Mouse (Mus musculus) hindbrain, embryonic 11.5 days (tissue): ENCODE data around the gene Chn2. TPM values are rescaled to one million over a fixed set of nuclear protein-coding genes. Genes with fewer than 3 reads are reported as not detected.
A peak's percentile ranks its signal among the peaks of the same experiment; 100 is the strongest.

ENCODE experiments used
- ATAC-seq: fragments of 200-750 bp; cut with Nextera tagmentation; 2 replicates; pipeline ENCODE4 v1.8.0; 2017; ENCODE audit warnings: mild to moderate bottlenecking, moderate TSS enrichment, moderate library complexity; ENCODE audit not compliant: low FRiP score
- DNase-seq: peaks from one replicate; pipeline ENCODE4 v3.0.0-alpha.2; 2015; ENCODE audit warnings: low spot score
- H3K27ac ChIP-seq: fragments of 300-500 bp; sonication (generic); 2 replicates; pipeline ENCODE4 v1.5.1; 2014; ENCODE audit warnings: mild to moderate bottlenecking, low read depth, low read length
- H3K27me3 ChIP-seq: fragments of 300-500 bp; sonication (generic); 2 replicates; pipeline ENCODE4 v1.6.1; 2014; ENCODE audit warnings: mild to moderate bottlenecking, low read length, moderate library complexity, mixed read lengths; ENCODE audit not compliant: control insufficient read depth, insufficient read depth
- H3K36me3 ChIP-seq: fragments of 300-500 bp; sonication (generic); 2 replicates; pipeline ENCODE4 v1.6.1; 2014; ENCODE audit warnings: mild to moderate bottlenecking, low read length, moderate library complexity, mixed read lengths; ENCODE audit not compliant: control insufficient read depth, insufficient read depth
- H3K4me1 ChIP-seq: fragments of 300-500 bp; sonication (generic); replicated peaks from 2 replicates; pipeline ENCODE4 v1.6.1; 2014; ENCODE audit warnings: low read length, mixed read lengths; ENCODE audit not compliant: control insufficient read depth, insufficient read depth
- H3K4me2 ChIP-seq: fragments of 300-500 bp; sonication (generic); replicated peaks from 2 replicates; pipeline ENCODE4 v1.6.1; 2014; ENCODE audit warnings: mild to moderate bottlenecking, low read depth, low read length
- H3K4me3 ChIP-seq: fragments of 300-500 bp; sonication (generic); 2 replicates; pipeline ENCODE4 v1.5.1; 2014; ENCODE audit warnings: low read depth, low read length
- H3K9ac ChIP-seq: fragments of 300-500 bp; sonication (generic); 2 replicates; pipeline ENCODE4 v1.6.1; 2014; ENCODE audit warnings: low read depth, low read length
- H3K9me3 ChIP-seq: fragments of 300-500 bp; sonication (generic); 2 replicates; pipeline ENCODE4 v1.6.1; 2016; ENCODE audit warnings: low read length; ENCODE audit not compliant: control insufficient read depth
- WGBS: fragments of 180-500 bp; shearing (Covaris S2); extraction: QIAGEN DNeasy Blood & Tissue Kit; methylation state at CpG from one replicate; pipeline ENCODE4 v1.1.7; 2014; 5-methylcytosine and 5-hydroxymethylcytosine counted together
- polyA plus RNA-seq: library from polyadenylated mRNA; unstranded; fragments of >200 nt; fragmentation: Nextera tagmentation; extraction: Ambion mirVana; gene quantifications from 2 replicates; pipeline ENCODE4 v1.2.1, GENCODE M21; 2014

Gene Chn2
- polyA plus RNA-seq, 1 experiment from 2014 or later, result 14.4 TPM

DNA sequence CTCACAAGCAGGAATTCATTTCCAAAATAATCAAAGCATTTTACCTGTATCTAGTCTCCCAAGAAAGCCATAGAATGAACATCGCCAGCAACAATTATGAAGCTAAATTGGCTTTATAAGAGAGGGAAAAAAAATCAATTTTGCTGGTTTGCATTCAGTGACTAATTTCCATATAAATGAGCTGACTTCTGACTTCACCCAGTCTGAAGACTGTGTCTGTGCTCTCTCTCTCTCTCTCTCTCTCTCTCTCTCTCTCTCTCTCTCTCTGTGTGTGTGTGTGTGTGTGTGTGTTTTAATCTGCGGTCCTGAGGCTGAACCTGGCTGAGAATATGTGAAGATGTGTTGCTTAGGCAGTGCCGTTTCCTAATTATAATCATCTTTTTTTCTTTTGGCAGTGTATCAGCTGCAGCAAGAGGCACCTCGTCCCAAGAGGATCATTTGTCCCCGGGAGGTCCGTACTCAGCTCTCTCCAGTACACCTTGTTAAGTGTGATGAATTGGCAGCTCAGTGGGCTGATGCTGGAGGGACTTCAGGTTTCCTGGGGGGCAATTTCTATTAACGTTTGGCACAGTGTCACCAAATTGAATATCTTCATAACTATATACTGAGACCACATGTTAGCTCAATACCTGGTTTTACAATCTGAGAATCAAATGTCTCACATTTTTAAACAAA, 154.4 kb downstream of the Chn2 start:
- no peaks in the 10 kb centered on the region for H3K36me3 ChIP-seq
- 57% methylated on average over 7 of the region's 7 CpGs for WGBS
- ATAC-seq (0 out of 2 replicates have a peak, but pooled peaks have one; percentile 54), DNase-seq (no peak)
- H3K4me2 ChIP-seq, result no peak overlapping the region
- H3K9ac ChIP-seq, result no peak overlapping the region
- H3K4me1 ChIP-seq, result no peaks in the 10 kb centered on the region
- no peak overlapping the region for H3K27ac ChIP-seq
- no peak overlapping the region for H3K4me3 ChIP-seq
- no peaks in the 10 kb centered on the region for H3K27me3 ChIP-seq
- no peaks in the 10 kb centered on the region for H3K9me3 ChIP-seq

DNA sequence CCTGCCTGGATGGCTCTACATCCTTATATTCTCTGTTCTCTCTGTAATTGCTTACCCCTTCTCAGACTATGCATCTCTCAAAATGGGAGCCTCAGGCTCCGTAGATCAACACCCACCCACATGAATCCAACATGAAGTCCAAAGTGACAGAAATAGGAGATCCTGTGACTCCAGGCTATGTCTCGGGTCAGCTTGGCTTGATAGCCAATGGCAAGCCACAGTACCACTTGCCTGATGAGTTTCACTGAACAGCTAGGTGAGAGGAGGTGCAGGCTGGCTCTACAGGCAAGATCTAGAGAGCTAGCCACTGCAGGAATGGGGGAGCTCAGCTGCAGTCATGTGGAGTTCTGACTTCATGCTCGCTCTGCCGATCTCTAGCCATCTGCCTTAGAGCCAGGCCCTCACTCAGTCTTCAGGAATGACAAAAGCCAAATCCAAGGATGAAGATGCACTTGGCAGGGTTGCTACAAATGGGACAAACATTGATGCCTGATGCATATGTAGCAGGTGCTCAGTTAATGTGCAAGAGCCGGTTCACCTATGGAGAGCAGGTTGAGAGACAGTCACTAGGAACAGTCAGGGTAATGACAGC, 158.6 kb downstream of the Chn2 start:
- DNase-seq, result no peak
- no peak overlapping the region for H3K27ac ChIP-seq
- H3K4me1 ChIP-seq, result no peaks in the 10 kb centered on the region
- H3K36me3 ChIP-seq, result no peaks in the 10 kb centered on the region
- H3K9ac ChIP-seq, result no peak overlapping the region
- no peak for ATAC-seq
- 95% methylated on average over 5 of the region's 5 CpGs for WGBS
- no peak overlapping the region for H3K4me2 ChIP-seq
- no peaks in the 10 kb centered on the region for H3K9me3 ChIP-seq
- H3K27me3 ChIP-seq, result no peaks in the 10 kb centered on the region
- no peak overlapping the region for H3K4me3 ChIP-seq

GRCm38 (mm10) chr6:54199516-54199915, 160.2 kb downstream of the Chn2 start:
- H3K4me1 ChIP-seq, result no peaks in the 10 kb centered on the region
- WGBS, result 52% methylated on average over 4 of the region's 4 CpGs
- H3K36me3 ChIP-seq, result no peaks in the 10 kb centered on the region
- no peak overlapping the region for H3K4me2 ChIP-seq
- no peak for DNase-seq
- H3K27me3 ChIP-seq, result no peaks in the 10 kb centered on the region
- H3K9ac ChIP-seq, result no peak overlapping the region
- ATAC-seq, result no peak
- no peaks in the 10 kb centered on the region for H3K9me3 ChIP-seq
- H3K4me3 ChIP-seq, result no peak overlapping the region
- H3K27ac ChIP-seq, result no peak overlapping the region

- no peak overlapping the region for H3K4me3 ChIP-seq
- no peaks in the 10 kb centered on the region for H3K9me3 ChIP-seq
- no peak overlapping the region for H3K27ac ChIP-seq
- H3K4me1 ChIP-seq, result no peaks in the 10 kb centered on the region
- DNase-seq (no peak), ATAC-seq (no peak)
- WGBS, result 64% methylated on average over 11 of the region's 11 CpGs
- no peak overlapping the region for H3K4me2 ChIP-seq
- no peaks in the 10 kb centered on the region for H3K36me3 ChIP-seq
- H3K9ac ChIP-seq, result no peak overlapping the region
- H3K27me3 ChIP-seq, result no peaks in the 10 kb centered on the region
Measured at GRCm38 (mm10) chr6:54200031-54200722, 160.8 kb downstream of the Chn2 start.

GRCm38 (mm10) chr6:54202311-54203020, 163.1 kb downstream of the Chn2 start:
- H3K4me3 ChIP-seq, result no peak overlapping the region
- WGBS, result 79% methylated on average over 7 of the region's 7 CpGs
- no peaks in the 10 kb centered on the region for H3K4me1 ChIP-seq
- ATAC-seq (no peak), DNase-seq (no peak)
- no peak overlapping the region for H3K27ac ChIP-seq
- no peaks in the 10 kb centered on the region for H3K9me3 ChIP-seq
- H3K9ac ChIP-seq, result no peak overlapping the region
- H3K36me3 ChIP-seq, result no peaks in the 10 kb centered on the region
- no peak overlapping the region for H3K4me2 ChIP-seq
- H3K27me3 ChIP-seq, result no peaks in the 10 kb centered on the region

DNA sequence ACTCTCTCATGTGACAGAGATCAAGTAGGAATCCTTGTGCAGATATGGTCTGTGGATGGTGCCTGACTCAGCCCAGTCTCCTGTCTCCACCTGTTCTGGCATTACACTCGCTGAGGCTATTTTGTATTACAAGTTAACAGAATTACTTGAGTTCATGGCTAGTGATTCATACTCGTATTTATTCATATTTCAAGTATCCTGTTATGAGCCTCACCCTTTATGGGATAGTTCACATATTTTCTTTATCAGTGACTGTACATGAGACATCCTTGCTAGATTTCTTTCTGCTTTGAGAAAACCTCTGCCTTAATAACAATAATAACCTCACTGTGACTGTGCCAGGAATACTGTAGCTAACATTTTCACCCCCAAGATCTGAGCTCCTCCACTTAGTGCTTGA, 164.0 kb downstream of the Chn2 start:
- no peak overlapping the region for H3K27ac ChIP-seq
- no peaks in the 10 kb centered on the region for H3K36me3 ChIP-seq
- no peak overlapping the region for H3K4me3 ChIP-seq
- no peaks in the 10 kb centered on the region for H3K27me3 ChIP-seq
- H3K4me1 ChIP-seq, result no peaks in the 10 kb centered on the region
- no peak overlapping the region for H3K4me2 ChIP-seq
- no peak for DNase-seq
- ATAC-seq, result no peak
- no peak overlapping the region for H3K9ac ChIP-seq
- H3K9me3 ChIP-seq, result no peaks in the 10 kb centered on the region
- 87% methylated on average over 2 of the region's 2 CpGs for WGBS

DNA sequence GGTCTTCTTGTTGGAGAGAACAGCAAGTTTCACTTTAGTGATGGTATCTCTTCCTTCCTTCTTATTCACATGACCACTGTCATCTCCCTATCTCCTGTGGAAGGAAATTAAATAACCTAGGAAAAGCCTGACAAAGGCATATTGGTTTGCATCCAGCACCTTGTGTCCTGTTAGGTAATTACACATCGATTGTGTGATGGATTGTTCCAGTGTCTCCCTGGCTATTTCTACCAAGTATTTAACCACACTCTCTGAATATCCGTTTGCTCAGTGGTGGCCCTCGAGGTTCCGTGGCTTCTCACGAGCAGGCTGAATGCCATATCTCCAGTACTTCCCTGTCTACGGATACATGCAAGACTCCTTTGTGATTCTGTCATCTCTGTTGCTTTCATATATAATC, 164.6 kb downstream of the Chn2 start:
- H3K9ac ChIP-seq, result no peak overlapping the region
- H3K4me1 ChIP-seq, result no peaks in the 10 kb centered on the region
- WGBS, result 94% methylated on average over 6 of the region's 6 CpGs
- no peak overlapping the region for H3K4me3 ChIP-seq
- H3K9me3 ChIP-seq, result no peaks in the 10 kb centered on the region
- H3K36me3 ChIP-seq, result no peaks in the 10 kb centered on the region
- no peak for DNase-seq
- ATAC-seq, result no peak
- no peak overlapping the region for H3K27ac ChIP-seq
- H3K27me3 ChIP-seq, result no peaks in the 10 kb centered on the region
- no peak overlapping the region for H3K4me2 ChIP-seq

- Histone ChIP-seq H3K4me1 (no peaks in the 10 kb centered on the region), H3K4me3 (no peak overlapping the region), H3K9me3 (no peaks in the 10 kb centered on the region), H3K36me3 (no peaks in the 10 kb centered on the region), H3K27me3 (no peaks in the 10 kb centered on the region), H3K4me2 (no peak overlapping the region), H3K9ac (no peak overlapping the region), H3K27ac (no peak overlapping the region)
- no peak for ATAC-seq
- DNase-seq, result no peak
- 53% methylated on average over 2 of the region's 2 CpGs for whole genome bisulfite sequencing
Measured at GRCm38 (mm10) chr6:54204931-54205330, 165.6 kb downstream of the Chn2 start.
